Mouse (Mus musculus): ENCODE measurements around the gene Hoxc5. TPM values are rescaled to one million over a fixed set of nuclear protein-coding genes. Genes with fewer than 3 reads are reported as not detected.

The Hoxc5 gene
- polyA plus RNA-seq, 1 experiment from 2014 or later, result not detected

DNA sequence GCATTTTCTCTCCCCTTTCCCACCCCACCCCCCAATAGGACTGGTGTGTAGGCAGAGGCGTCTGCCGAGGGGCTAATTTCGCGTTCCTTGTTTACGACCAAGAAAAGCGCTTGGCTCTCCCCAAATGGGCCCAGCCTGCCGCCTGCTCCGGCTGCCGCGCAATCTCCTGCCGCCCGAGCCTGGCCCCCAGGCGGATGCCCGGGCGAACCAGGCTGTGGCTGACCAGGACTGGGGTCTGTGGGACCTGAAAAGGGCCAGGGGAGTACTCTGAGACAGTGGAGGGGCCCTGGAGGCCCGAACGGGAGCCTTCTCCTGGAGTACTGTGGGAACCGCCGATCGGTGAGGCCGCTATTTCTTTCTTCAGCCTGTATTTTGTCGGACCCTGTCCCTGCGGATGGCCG is 33.3 kb downstream of the Hoxc5 start:
- Histone ChIP-seq H3K27ac (replicated peaks) (no peak overlapping the region), H3K4me3 (no peak overlapping the region), H3K36me3 (no peaks in the 10 kb centered on the region), H3K9me3 (no peaks in the 10 kb centered on the region), H3K4me1 (peaks cover 8% of the 10 kb centered on the region), H3K27me3 (peaks cover 99% of the 10 kb centered on the region), H3K4me2 (replicated peaks) (no peak overlapping the region), H3K9ac (replicated peaks) (no peak overlapping the region)
- WGBS, result under 1% methylated on average over 24 of the region's 24 CpGs
- no peak for ATAC-seq (ENCODE audit: low FRiP score, low read depth)

DNA sequence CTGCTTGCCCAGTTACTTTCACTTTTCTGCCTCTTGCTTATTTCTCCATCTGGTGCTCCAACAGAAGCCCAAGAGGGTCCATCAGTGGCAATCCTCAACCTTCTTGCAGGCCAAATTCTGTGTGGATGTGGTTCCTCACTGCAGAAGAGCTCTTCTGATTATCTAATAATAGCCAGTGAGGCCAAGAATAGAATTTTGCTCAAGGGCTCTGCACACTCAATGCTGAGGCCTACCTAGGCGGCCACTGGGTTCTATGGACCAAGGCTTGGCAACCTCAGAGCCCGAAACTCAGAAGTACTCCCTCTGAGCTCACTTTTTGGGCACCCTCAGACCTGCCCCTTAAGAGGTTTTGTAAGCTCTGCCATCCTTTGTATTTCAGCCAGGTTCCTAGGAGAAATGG is 34.1 kb downstream of the Hoxc5 start:
- ATAC-seq (ENCODE audit: low FRiP score, low read depth), result no peak
- Histone ChIP-seq H3K4me1 (peaks cover 8% of the 10 kb centered on the region), H3K36me3 (no peaks in the 10 kb centered on the region), H3K4me3 (no peak overlapping the region), H3K27ac (replicated peaks) (no peak overlapping the region), H3K9ac (replicated peaks) (no peak overlapping the region), H3K4me2 (replicated peaks) (no peak overlapping the region), H3K27me3 (peaks cover 99% of the 10 kb centered on the region), H3K9me3 (no peaks in the 10 kb centered on the region)
- 0% methylated on average over 2 of the region's 2 CpGs for WGBS

DNA sequence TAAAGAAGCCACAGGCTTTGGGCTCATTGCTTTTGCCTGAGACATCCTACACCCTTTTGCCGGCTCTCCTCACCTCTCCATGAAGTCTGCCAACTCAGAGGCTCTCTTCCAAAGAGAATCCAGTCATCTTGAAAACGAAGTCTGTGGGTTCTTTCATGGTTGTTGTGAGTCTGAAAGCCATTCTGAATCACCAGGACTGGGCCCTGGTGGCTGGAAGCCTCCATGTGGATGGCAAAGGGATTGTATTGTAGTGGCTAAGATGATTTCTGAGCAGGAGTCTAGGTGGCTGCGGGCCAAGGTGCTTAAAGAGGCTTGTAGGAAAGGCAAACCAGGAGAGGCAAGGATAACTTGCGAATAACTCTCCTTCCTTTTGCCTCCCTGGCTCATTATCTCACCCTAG is 34.9 kb downstream of the Hoxc5 start:
- Histone ChIP-seq H3K27me3 (peaks cover 99% of the 10 kb centered on the region), H3K9ac (replicated peaks) (no peak overlapping the region), H3K27ac (replicated peaks) (no peak overlapping the region), H3K4me3 (no peak overlapping the region), H3K4me1 (peaks cover 8% of the 10 kb centered on the region), H3K36me3 (no peaks in the 10 kb centered on the region), H3K9me3 (no peaks in the 10 kb centered on the region), H3K4me2 (replicated peaks) (no peak overlapping the region)
- ATAC-seq (ENCODE audit: low FRiP score, low read depth), result no peak
- 6% methylated on average over 4 of the region's 4 CpGs for WGBS

DNA sequence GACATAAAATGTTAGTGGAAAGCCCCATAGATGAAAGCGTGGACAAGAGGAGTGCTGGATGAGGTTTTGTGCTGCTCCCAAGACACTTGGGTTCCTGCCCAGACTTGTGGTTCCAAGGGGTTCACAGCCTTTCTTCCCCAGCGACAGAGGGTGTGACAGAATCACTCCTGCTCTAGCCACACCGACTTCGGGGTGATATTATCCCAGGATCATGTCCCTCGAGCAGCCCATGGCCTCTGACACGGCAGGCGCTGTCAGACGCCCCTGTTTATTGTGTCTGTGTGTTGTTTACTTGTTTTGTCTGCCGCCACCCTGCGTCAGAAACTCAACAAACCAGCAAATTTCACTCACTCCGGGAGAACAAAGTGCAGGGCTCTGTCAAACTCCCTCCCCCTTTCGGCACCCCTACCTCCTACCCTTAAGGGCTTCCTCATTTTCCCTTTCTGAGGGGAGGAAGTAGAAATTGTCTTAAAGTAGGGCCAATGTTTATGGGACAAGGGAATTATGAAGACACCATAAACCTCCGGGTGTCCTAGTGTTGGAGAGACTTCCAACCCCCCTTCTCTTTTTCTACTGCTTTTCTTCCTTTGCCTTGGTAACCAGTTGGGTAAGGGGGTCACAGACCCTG is 35.7 kb downstream of the Hoxc5 start:
- H3K9me3 ChIP-seq, result no peaks in the 10 kb centered on the region
- no peak for ATAC-seq (ENCODE audit: low FRiP score, low read depth)
- H3K9ac ChIP-seq (replicated peaks), result no peak overlapping the region
- no peak overlapping the region for H3K27ac ChIP-seq (replicated peaks)
- WGBS, result 2% methylated on average over 13 of the region's 13 CpGs
- H3K4me1 ChIP-seq, result peaks cover 8% of the 10 kb centered on the region
- H3K36me3 ChIP-seq, result no peaks in the 10 kb centered on the region
- H3K4me3 ChIP-seq, result no peak overlapping the region
- H3K27me3 ChIP-seq, result peaks cover 99% of the 10 kb centered on the region
- H3K4me2 ChIP-seq (replicated peaks), result no peak overlapping the region

DNA sequence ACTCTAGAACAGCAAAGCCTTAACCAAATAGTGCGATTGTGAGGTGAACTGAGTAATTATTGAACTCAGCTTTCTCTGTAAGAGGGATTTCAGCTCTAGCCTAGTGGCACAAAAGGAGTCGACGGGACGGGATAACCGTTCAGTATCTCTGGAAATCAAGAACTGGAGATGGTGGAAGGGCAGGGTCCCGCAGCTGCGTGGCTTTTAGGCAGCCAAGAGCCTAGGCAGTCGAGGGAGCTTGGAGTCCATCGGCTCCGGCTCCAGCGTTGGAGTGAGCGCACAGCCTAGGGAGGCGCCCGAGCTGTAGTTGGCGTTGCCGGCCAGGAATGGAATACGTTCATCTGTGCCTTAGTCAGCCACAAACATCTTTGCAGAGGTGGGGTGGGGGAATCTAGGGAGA is 38.1 kb downstream of the Hoxc5 start:
- Histone ChIP-seq H3K4me1 (peaks cover 3% of the 10 kb centered on the region; the same call in 1 of the 2 replicates), H3K36me3 (no peaks in the 10 kb centered on the region), H3K27ac (replicated peaks) (no peak overlapping the region), H3K4me3 (no peak overlapping the region), H3K9ac (replicated peaks) (no peak overlapping the region), H3K4me2 (replicated peaks) (no peak overlapping the region), H3K9me3 (no peaks in the 10 kb centered on the region), H3K27me3 (peaks cover 99% of the 10 kb centered on the region)
- under 1% methylated on average over 17 of the region's 17 CpGs for WGBS
- ATAC-seq (ENCODE audit: low FRiP score, low read depth), result no peak

DNA sequence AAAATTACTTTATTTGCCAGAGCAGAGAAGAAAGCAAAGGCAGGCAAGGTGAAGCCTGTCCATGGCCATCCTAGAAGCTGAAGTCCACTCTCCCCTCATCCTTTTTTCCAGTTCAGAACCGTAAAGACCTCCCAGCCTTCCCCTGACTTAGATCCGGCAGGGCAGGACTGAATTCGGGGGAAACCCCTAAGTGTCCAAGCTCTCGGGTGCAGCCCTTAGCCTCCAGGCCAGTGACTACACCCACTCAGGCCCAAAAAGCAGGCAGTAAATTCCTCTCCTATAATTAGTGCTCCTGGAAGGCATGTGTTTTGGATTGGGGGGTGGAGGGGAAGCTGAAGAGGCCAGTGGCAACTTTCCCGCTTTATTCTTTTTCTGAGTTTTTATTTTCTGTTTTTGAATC is 38.6 kb downstream of the Hoxc5 start:
- Histone ChIP-seq H3K36me3 (no peaks in the 10 kb centered on the region), H3K9ac (replicated peaks) (no peak overlapping the region), H3K4me2 (replicated peaks) (no peak overlapping the region), H3K27ac (replicated peaks) (no peak overlapping the region), H3K9me3 (no peaks in the 10 kb centered on the region), H3K4me1 (no peaks in the 10 kb centered on the region), H3K4me3 (no peak overlapping the region), H3K27me3 (peaks cover 99% of the 10 kb centered on the region)
- ATAC-seq (ENCODE audit: low FRiP score, low read depth), result no peak
- 2% methylated on average over 5 of the region's 5 CpGs for WGBS

DNA sequence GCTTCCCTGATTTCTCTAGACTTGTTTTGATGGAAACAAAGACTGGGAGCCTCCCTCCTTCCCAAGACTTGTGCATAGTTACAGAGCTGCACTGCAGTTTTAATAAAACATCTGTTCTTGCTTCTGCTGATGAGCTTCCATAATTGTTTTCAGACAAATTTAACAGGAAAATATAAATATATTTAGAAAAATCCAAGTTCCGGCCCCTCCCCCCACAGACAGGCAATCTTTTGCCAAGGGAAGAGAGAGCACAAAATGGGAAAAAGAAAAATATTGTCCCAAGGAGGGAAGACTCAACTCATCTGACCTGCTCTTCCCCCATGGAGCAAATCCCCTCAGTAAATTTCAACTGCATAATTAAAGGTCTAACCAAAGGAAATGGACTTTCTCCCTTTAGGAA is 39.1 kb downstream of the Hoxc5 start:
- H3K9ac ChIP-seq (replicated peaks), result no peak overlapping the region
- no peak overlapping the region for H3K4me2 ChIP-seq (replicated peaks)
- H3K27me3 ChIP-seq, result peaks cover 99% of the 10 kb centered on the region

DNA sequence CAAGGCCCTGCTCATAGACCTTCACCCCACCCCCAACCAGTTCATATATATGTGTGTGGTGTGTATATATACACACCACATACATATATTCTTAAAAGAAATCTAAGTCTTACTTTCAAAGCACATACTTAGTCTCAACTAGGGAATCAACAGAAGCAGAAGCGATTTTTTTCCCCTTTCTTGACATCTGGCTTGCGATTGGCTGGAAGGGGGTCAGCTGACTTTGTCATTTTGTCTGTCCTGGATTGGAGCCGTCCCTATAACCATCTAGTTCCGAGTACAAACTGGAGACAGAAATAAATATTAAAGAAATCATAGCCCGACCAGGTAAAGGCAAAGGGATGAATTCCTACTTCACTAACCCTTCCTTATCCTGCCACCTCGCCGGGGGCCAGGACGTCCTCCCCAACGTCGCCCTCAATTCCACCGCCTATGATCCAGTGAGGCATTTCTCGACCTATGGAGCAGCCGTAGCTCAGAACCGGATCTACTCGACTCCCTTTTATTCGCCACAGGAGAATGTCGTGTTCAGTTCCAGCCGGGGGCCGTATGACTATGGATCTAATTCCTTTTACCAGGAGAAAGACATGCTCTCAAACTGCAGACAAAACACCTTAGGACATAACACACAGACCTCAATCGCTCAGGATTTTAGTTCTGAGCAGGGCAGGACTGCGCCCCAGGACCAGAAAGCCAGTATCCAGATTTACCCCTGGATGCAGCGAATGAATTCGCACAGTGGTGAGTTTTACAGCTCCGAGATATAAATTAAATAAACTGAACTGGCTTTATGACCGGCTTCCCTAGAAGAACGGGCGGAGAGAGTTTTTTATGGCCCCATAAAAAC is 42.2 kb downstream of the Hoxc5 start:
- no peak overlapping the region for H3K27ac ChIP-seq (replicated peaks)
- H3K9ac ChIP-seq (replicated peaks), result no peak overlapping the region
- H3K4me3 ChIP-seq, result no peak overlapping the region
- peaks cover 99% of the 10 kb centered on the region for H3K27me3 ChIP-seq
- WGBS, result under 1% methylated on average over 27 of the region's 27 CpGs
- H3K4me1 ChIP-seq, result 0 out of 2 replicates have a peak, but pooled peaks cover 2% of the 10 kb centered on the region
- H3K36me3 ChIP-seq, result no peaks in the 10 kb centered on the region
- no peaks in the 10 kb centered on the region for H3K9me3 ChIP-seq
- no peak overlapping the region for H3K4me2 ChIP-seq (replicated peaks)
- no peak for ATAC-seq (ENCODE audit: low FRiP score, low read depth)

More for the DNA sequence above, 39.1 kb downstream of the Hoxc5 start:
- WGBS, result 15% methylated on average over 1 of the region's 1 CpGs
- ATAC-seq (ENCODE audit: low FRiP score, low read depth), result no peak
- no peak overlapping the region for H3K4me3 ChIP-seq
- no peak overlapping the region for H3K27ac ChIP-seq (replicated peaks)
- H3K4me1 ChIP-seq, result no peaks in the 10 kb centered on the region
- no peaks in the 10 kb centered on the region for H3K36me3 ChIP-seq
- H3K9me3 ChIP-seq, result no peaks in the 10 kb centered on the region

DNA sequence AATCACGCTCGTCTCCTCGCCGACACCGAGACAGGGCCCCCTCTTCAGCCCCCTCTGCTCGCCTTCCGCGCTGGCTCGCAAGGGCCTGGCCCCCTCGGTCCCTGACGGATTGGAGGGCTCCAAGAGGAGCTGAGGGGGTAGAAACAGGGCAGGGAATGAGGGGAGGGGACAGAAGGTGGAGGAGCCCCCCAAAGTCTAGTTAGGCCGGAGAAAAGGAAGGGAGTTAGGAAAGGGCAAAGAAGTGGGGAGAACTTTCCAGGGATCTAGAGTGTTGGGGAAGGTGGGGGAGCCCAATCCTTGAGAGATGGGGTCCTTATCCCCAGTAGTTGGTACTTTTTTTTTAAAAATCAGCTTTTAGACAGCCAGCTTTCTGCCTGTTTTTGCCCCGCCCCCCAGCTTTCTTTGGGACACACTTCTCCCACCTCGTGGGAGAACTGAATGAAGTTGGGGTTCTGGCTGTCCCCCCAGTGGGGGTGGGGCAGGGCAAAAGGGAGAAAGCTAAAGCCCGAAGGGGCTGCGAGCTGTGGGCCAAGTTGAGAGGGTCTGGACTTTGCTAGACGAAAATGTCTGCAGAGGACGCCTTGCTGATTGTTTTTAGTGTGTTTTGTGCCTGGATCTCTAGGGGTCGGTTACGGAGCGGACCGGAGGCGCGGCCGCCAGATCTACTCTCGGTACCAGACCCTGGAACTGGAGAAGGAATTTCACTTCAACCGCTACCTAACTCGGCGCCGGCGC is 43.0 kb downstream of the Hoxc5 start:
- H3K4me3 ChIP-seq, result no peak overlapping the region
- no peak for ATAC-seq (ENCODE audit: low FRiP score, low read depth)
- H3K4me2 ChIP-seq (replicated peaks), result no peak overlapping the region
- peaks cover 99% of the 10 kb centered on the region for H3K27me3 ChIP-seq
- WGBS, result 1% methylated on average over 31 of the region's 31 CpGs
- no peak overlapping the region for H3K9ac ChIP-seq (replicated peaks)
- 0 out of 2 replicates have a peak, but pooled peaks cover 2% of the 10 kb centered on the region for H3K4me1 ChIP-seq
- H3K36me3 ChIP-seq, result no peaks in the 10 kb centered on the region
- no peak overlapping the region for H3K27ac ChIP-seq (replicated peaks)
- H3K9me3 ChIP-seq, result no peaks in the 10 kb centered on the region

DNA sequence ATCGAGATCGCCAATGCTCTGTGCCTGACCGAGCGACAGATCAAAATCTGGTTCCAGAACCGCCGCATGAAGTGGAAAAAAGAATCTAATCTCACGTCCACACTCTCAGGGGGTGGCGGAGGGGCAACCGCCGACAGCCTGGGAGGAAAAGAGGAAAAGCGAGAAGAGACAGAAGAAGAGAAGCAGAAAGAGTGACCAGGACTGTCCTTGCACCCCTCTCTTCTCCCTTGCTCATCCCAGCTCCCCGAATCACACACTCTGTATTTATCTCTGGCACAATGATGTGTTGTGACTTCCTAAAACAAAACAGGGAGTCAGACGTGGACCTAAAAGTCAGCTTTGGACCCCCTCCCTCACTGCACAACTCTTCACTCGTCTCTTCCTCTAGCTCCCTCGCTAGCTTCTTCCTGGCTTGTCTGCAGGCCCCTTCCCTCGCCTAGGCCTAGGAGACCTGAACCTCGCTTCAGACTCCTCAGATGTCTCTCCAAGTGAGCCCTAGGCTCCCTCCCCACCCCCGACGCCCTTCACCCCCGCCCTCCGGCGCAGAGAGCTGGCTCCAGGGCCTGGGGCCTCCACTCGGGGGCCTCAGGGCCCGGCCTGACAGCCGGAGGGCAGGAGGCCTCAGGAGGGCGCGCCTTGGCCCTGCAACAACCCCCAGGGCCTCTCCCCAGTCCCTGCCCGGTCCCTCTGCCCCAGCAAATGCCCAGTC is 43.8 kb downstream of the Hoxc5 start:
- no peak for ATAC-seq (ENCODE audit: low FRiP score, low read depth)
- Histone ChIP-seq H3K4me3 (0 out of 2 replicates have a peak overlapping the region, but pooled peaks have one; percentile 6), H3K4me2 (replicated peaks) (no peak overlapping the region), H3K27me3 (peaks cover 99% of the 10 kb centered on the region), H3K36me3 (no peaks in the 10 kb centered on the region), H3K27ac (replicated peaks) (no peak overlapping the region), H3K9me3 (no peaks in the 10 kb centered on the region), H3K9ac (replicated peaks) (no peak overlapping the region), H3K4me1 (0 out of 2 replicates have a peak, but pooled peaks cover 2% of the 10 kb centered on the region)
- under 1% methylated on average over 28 of the region's 28 CpGs for WGBS

DNA sequence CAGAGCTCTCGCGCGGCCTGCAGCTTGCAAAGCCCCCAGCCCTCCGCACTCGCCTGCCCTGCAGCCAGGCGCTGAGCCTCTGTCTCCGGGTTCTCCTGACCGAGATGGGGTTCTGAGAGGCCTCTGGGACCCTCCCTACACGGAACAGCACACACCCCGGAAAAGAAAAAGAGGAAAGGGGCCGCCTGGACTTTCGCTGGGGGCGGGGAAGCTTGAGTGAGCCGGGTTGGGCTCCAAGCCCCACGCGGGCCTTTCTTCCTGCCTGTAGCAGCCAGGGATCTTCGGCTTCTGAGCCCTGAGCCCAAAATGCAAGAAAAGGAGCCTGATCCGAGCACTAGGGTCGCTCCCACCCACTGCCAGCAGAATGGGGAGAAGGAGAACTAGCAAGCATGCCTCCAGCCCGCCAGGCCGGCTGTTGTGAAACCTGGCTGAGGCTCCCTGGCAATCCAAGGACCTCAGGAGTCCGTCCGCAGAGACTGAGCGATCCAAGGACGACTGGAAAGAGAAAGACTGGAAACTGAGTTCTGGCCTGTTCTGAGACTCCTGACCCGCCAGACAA is 44.8 kb downstream of the Hoxc5 start:
- Histone ChIP-seq H3K4me1 (0 out of 2 replicates have a peak, but pooled peaks cover 2% of the 10 kb centered on the region), H3K27me3 (peaks cover 99% of the 10 kb centered on the region), H3K4me3 (no peak overlapping the region), H3K9ac (replicated peaks) (no peak overlapping the region), H3K27ac (replicated peaks) (no peak overlapping the region), H3K9me3 (no peaks in the 10 kb centered on the region), H3K36me3 (no peaks in the 10 kb centered on the region), H3K4me2 (replicated peaks) (no peak overlapping the region)
- no peak for ATAC-seq (ENCODE audit: low FRiP score, low read depth)
- WGBS, result 1% methylated on average over 25 of the region's 26 CpGs
